Mouse (Mus musculus): ENCODE results near the gene Fads3.

The Fads3 gene

DNA sequence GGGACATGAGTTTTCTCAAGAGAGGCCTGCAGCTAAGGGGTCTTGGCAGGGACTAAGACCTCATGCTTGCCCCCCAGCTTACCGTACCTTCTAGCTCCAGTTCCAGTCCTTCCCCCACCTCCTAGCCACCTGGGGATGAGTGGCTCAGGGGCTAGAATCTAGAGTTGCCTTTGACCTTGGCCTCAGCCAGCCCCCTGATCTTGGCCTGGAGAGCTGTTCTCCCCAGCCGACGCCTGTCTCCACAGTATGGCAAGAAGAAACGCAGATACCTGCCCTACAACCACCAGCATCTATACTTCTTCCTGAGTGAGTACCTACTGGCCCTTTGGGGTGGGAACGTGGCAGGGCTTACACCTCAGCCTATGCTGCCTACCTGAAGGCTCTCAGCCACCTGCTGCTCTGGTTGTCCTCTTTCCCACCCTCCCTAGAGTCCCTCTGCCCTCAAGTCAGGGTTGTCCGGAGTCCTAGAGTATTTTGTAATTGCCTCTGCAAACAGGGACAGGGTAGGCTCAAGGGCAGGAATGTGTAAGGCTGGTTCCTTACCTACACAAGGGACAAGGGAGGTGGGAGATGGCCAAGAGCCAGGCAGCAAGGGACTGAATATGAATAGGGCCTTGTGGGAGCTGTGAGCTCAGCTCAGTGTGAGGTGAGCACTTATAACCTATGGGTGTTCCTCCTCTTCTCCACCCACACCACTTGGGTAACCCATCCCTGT is 13.1 kb downstream of the Fads3 start:
- no peak for DNase-seq

DNA sequence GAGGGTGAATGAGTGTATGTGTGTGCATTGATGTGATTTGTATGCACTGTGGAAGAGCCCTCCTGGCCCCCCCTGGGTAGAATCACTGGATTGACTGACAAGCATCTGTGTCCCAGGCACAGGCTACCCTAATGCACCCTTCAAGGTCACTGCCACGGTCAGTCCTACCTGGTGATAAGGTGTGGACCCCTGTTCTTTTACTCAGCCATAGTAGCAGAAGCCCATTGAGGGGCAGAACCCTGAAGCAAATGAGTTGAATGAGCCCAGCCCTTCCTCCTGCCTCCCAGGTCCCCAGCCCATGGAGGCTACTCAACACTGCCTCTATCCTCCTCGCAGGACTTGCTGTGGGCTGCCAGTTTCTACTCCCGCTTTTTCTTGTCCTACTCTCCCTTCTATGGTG is 13.9 kb downstream of the Fads3 start:
- no peak for DNase-seq

DNA sequence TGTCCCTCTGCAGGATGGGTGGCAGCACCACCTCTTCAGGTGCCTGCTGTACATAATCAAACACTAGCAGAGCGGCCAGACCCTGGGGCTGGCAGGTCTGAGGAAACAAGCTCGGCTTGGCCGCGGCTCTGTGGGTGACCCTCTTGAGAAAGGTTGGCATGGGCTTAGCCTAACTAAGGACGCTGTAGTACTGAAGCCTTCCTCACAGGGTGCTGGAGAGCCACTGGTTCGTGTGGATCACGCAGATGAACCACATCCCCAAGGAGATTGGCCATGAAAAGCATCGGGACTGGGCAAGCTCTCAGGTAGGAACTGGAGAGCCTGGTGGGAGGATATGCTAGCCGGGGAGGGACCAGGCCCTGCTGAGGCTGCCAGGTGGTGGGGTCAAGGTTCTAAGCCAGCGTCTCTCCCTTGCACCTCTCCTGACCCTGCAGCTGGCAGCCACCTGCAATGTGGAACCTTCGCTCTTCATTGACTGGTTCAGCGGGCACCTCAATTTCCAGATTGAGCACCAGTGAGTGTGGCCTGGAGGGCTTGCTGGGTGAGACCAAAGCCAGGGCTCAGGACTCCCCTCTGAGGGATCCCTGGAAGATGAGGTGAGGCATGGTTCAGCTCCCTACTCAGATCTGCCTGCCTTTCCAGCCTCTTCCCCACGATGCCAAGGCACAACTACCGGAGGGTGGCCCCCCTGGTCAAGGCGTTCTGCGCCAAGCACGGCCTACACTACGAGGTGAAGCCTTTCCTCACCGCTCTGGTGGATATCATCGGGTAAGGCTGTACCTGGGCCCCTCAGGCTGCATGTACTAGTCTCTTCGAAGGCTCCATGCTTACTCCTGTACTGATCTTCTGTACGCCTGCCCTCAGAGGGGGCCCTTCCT is 14.7 kb downstream of the Fads3 start:
- DNase-seq = no peak

DNA sequence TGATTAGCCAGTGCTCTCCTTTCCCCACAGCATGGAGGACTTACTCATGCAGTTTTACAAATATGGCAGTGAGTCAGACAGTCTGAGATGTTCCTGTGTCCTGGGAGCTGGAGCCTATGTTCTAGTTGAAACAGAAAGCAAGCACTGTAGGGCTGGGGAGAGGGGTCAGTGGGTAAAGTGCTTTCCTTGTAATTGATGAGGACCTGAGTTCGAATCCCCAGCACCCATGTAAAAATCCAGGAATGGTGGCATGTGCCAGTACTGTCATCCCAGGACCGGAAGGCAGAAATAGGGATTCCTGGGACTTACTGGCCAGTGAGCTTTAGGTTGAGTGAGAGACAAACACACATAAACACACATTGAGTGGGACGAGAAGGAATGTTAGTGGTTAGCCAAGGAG is 15.3 kb downstream of the Fads3 start:
- no peak for DNase-seq

DNA sequence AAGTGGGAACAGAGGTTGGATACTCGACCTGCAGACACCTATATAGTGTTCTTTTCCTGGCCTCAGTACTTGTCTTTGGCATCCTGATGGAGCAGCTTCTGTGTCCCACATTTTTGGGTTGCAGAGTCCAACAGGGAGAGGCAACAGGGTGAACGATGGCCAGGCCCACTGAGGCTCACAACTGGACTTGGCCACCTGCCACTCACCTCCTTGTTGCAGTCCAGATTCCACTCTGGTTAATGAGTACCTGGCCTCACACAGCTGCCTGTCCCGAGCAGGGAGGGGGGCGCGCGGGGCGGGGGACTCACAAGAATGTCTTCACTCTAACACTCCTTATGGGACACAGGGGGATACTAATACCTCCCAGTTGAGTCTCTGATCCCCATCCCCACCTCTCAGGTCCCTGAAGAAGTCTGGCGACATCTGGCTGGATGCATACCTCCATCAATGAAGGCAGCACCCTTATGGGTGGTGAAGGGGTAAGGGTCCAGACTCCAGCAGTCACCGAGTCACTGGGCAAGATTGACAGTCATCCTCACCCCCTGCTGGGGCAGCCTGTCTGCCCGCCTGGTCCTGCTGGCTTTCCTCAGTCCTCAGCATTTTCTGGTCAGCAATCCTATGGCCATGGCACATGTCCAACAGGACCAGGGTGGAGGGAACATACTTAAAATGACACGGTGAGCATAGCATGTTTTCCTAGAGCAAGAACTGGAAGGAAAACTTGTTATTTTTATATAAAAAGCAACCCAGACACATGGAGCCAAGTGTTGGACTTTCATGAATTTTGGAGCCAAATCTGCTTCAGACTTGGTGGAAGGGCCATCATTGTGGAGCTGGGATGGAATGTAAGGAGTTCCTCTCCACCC is 16.4 kb downstream of the Fads3 start:
- no peak for DNase-seq

DNA sequence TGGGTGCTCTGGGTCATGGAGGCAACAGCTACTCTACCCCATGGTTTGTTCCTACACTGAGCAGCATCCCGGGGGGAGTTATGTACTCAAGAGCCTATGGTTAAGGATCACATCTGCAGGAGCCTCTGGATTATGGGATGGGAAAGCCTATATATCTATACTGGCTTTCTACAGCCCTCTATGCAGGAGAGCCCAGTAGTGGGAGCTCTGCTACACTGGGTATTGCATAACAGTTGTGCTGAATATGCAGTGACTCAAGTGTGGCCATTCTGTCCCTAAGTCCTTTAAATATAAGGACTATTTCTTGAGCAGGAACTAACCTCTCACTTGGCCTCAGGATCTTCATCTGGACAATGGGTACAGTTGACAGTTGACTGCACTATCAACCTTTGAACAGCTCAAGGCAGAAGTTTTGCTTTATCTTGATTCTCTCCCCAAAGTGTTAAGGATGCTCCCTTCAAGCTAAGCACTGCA is 17.0 kb downstream of the Fads3 start:
- no peak for DNase-seq

DNA sequence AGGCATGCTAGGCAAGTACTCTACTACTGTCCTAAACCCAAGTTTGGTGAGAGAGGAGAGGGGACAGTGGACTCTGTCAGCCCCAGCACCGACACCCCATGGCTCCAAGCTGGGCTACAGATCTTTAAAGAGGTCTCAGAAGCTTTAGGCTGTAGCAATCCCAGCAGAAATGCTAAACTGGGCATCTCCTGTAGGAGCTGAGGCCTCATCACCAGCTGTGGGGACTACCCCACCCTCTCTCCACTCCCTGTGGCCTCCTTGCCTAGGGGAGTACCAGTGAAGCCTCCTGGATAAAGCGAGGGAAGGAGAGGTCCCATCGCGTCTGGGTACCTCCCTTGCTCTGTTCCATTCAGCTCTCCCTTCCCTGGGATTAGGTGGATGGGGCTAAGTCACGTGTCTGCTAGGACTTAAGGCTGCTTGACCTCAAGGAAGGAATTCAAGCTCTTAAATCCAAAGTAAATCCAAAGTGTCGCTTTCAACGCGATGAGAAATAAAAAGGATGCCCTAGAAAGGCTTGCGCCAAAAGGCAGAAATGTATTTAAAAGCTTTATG is 17.6 kb downstream of the Fads3 start:
- DNase-seq = no peak

DNA sequence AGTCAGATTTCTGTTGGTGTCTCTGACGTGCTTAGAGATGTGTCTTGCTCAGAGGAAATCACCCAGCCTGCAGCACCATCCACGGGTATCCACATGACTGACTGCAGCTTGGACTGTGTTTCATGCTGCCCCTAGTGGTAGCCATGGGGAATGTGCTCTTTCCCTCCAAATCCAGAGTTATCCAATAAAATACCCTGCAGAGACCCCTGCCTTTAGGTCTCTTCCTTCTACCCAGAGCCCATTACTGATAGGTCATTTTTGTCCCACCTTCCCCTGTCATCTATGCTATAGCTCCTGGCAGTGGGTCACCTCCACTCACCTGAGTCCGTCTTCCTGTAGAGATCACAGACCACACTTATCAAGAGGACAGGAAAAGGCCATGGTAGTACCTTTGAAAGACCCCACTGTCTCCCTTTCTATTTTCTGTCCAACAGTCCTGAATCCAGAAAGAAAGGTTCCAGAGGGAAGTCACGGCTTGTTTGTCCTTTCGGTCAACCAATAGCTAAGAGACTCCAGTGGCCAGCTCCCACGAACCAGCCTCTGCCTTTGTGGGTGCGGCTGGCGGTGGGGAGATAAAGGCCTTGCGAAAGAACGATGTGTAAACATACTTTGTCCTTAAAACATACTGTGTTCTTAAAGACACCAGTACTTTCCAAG is 18.7 kb downstream of the Fads3 start:
- no peak for DNase-seq

DNA sequence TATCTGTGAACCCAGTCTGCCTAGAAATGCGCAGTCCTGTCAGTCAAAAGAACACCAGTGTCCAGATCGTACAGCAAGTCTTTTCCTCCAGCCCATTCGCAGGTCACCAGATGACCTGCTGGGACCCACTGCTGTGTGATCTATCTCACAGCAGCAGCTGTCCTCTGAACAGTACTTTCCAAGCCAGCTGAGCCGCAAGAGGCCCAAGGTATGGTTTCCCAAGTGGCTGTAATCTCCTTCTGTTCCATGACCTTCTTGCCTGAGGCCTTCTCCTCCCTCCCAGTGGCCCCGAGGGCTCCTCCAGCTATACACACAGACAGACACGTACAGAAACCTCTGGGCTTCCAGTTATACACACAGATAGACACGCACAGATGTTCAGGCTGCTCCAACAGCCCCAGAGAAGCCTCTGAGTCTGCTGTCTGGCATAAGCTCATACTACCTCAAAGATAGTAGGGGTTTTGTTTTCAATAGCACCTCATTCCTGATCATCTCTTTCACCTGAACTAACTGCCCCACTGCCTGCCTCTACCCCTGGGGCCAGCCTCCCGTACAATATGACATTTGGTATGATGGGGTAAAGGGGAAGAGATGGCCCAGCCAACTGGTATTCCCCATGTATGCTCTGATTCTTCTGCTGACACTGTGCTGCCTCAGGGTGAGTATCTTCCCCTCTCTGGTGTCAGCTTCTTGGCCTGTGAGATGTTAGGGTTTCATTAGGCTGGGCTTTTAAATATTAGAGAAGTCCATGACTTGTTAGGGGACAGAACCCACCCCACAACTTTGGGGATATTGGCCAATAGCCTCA is 19.6 kb downstream of the Fads3 start:
- DNase-seq = no peak

DNA sequence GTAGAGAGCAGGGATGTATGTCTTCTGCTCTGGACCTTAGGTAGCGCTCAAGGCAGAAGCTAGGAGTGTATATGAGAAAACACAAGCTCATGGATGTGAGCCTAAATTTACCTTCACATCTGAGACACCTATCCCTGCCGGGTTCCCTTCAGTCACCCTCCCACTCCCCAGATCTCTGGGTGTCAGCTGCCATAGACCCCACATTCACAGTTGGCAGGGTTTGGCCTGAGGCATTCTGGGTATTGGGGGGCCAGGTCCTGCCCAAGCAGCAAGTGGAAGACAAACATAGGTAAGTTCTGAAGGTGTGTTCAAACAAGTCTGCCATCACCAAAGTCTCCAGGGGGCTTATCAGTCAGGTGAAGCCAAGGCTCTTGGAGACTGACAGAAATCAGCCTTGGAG is 20.3 kb downstream of the Fads3 start:
- DNase-seq = no peak

DNA sequence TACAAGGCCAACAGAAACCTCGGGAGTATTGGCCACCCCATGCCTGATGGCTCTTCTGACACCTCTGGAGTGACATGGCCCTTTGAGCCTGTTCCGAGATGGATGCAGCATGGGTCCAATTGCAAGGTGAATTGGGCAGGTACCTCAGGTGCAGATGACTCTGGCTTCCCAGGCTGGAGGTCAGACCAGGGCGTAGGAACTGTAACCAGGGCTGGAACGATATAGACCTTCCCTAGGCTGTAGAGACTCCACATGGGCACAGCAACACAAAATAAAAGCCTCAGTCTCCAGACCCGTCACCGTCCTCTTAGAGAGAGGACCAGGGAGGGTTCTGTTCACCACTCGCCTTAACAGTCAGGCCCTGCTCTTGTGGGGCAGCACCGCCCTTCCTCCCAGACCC is 20.9 kb downstream of the Fads3 start:
- DNase-seq = no peak

DNA sequence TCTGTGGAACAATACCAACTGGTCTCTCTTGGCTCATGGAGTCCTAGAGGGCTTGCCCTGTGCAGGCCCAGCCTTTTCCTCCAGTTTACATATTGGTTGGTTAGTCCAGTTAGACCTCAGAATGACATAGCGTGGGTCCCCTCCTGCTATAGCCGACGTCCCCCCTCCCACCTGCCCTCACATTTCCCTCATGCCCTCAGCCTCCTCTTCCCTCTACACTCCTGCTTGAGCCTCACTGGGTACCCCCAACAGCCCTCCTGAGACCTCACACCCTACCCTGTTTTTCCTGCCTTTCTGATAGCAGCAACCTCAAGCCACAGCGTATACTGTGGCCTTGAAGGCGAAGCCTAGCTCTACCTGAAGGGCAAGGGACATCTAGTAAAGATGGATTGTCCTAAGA is 21.5 kb downstream of the Fads3 start:
- no peak for DNase-seq

DNA sequence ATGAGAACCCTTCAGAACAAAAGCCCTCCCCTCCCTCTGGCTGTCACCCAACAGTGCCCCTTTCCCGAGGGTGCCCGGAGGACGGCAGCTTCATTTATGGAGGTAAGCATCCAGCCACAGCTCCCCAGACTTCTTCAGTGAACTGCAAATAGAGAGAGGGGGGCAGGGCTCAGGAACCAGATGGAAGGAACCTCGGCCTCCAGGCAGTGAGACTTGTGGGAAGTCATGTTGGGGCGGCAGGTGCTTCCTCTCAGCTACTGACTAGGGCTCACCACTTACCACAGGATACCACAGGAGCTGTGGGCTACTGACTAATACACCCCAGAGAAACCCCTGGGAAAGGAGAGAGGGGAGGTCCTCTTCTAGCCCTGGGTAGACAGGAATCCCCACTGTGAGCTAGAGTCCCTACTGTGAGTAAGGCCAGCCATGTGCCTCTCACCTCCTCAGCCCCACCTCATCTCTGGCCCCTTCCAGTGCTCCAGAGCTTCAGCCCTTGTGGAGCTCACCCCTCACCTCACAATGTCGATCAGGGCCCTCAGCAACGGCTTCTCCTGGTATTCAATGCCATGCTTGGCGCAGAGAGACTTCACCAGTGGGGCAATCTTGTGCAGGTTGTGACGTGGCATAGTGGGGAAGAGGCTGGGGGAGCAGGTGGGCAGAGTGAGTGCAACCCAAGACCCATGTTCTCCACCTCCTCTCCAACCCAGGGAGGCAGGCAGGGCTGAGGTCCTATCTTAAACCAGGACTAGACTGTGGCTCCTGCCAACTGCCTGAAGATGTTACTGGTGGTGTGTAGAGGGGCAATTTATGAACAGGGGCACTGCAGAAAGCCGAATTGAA is 23.0 kb downstream of the Fads3 start:
- no peak for DNase-seq

DNA sequence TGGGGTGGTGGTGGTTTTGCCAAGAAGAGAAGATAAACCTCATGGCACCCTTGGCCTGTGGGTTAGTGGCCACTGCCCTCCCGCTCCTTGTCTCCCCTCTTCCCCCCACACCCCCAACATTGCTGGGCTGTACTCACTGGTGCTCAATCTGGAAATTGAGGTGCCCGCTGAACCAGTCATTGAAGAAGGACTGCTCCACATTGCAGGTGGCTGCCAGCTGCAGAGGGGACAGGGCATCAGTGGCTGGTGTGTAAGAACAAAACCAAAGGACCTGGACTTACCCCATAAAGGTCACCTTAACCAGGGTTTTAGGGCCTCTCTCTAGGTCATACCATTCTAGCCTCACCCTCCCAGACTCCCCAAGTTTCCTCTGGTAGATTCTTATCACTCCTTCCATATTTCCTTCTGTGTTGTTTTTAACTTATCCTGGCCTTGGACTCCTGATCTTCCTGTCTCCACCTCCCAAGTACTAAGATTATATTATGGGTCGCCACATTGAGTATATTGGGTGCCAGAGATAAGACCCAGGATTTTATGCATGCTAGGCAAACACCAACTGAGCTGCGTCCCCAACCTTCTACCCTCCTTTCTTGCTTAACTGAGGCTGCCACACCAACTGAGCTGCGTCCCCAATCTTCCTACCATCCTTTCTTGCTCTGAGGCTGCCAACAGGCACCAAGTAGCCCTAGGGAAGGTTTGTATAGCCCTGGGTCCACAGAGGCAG is 24.3 kb downstream of the Fads3 start:
- DNase-seq = no peak

DNA sequence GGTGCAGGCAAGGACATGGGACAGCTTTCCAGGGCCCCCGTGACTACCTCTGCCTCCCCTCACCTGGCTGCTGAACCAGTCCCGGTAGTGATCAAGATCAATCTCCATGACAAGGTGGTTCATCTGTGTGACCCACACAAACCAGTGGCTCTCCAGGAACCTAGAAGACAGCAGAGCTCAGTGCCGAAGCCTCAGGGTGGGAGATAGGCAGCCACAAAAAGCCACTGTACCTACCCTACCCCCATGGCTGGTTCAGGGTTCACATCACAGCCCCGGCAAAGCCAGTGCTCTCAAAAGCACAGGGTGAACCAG is 24.8 kb downstream of the Fads3 start:
- DNase-seq = no peak

DNA sequence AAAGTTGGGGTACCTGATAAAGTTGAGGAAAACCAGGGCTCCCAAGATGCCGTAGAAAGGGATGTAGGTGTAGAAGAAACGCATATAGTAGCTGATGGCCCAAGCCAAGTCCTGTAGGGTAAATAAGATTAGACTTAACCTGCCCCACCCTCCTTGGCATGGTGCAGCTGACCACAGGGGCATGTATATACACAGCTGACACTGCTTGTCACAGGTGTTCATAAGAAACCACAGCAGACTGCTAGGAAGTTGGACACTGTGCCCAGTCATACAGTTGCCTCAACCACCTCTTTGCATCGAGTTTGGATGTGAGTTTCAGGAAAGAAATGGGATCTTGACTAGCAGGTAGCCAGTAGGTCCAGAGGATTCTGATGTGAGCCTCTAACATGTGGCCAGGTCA is 25.1 kb downstream of the Fads3 start:
- DNase-seq = no peak

DNA sequence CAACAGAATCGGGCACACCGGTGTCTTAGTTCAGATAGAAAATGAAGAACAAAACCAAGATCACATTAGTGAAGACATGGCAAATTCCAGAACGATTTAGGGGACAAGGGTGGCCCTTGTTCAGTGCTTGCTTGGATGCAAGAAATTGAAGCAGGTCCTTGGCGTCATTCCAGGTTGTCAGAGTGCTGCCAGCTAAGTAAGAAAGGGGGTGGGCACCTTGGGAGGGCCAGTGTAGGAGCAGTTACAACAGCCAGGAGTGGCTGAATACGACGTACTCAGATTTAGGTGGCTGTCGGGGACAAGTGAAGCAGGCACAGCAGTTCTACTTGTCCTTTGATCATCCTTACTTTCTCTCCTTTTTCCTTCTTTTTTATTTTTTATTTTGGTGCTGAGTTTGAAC is 26.3 kb downstream of the Fads3 start:
- no peak for DNase-seq

DNA sequence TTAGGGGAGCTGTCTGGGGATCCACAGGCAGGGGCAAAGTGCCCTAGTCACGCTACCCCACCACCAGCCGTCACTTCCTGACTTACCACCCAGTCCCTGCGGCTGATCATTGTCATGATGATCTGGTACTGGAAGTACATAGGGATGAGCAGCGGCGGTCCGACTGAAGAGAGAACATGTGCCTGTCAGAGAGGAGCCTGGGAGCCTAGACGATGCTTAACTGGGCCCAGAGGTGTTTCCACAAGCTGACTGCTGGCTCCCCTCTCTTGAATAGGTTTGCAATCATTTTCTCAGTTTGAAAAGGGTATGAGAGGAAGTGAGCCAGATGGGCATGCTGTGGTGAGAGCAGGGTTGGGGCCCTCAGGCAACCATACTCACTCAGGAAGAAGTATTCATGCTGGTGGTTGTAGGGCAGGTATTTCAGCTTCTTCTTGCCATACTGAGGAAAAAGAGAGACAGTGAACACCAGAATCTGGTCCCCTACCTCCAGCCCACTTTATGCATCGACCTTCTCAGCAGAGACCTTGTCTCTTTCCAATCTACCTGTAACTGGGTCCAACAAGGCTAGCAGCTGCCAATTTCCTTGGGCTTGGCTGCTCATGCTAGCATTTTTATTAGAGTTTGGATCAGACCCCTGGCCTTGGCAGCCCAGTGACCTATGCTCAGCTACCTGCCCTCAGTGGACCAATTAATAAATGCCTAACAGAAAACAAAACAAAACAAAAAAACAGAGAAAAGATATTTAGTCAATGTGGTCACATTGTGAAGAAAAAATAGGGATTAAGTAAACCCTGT is 29.0 kb downstream of the Fads3 start:
- no peak for DNase-seq

DNA sequence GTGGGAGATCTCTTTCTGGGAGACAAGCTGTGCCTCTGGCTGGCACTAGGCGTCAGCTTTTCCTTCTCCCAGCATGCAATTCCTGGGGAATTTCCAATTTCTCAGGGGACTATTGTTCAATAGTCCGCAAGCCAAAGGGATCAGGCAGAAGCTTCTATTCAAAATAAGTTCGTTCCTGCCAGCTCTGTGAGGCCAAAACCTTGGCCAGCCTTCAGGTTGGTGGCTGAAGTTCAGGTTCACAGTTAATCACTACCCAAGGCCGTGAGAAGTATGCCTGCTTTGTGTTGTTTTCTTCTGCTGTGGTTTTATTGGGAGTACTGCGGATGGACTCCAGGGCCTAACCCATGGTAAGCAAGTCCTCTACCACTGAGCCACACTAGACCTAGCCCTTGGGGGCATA is 29.8 kb downstream of the Fads3 start:
- peak; percentile 30 for DNase-seq

Measured in cerebellum, adult 9-11 months (tissue).